Mouse (Mus musculus) hematopoietic stem cell, adult 5-6 weeks (primary cell): ENCODE measurements around the gene Pdlim5. TPM values are rescaled to one million over a fixed set of nuclear protein-coding genes. Genes with fewer than 3 reads are reported as not detected.
A peak's percentile ranks its signal among the peaks of the same experiment; 100 is the strongest.

Experiments
- ATAC-seq, 2 experiments: fragments of 125-278 bp in 1 of 2; replicated peaks in 1 of 2; 2 replicates each; pipeline ENCODE4 v1.8.0; 2016 to 2017; ENCODE audit warnings: inconsistent platforms in 2 of 2, mild to moderate bottlenecking in 2 of 2, moderate number of reproducible peaks in 2 of 2, low read depth in 1 of 2, moderate TSS enrichment in 1 of 2; ENCODE audit not compliant: low FRiP score in 2 of 2, poor library complexity in 2 of 2, severe bottlenecking in 2 of 2, insufficient read depth in 1 of 2, low TSS enrichment in 1 of 2
- total RNA-seq: library from RNA; stranded (forward); fragments of 172-1452, 232-1000 nt; gene quantifications from 2 replicates; pipeline ENCODE4 v1.2.3, GENCODE M21; 2017

Pdlim5 gene
- total RNA-seq, 1 experiment from 2014 or later, result 16.3 TPM

DNA sequence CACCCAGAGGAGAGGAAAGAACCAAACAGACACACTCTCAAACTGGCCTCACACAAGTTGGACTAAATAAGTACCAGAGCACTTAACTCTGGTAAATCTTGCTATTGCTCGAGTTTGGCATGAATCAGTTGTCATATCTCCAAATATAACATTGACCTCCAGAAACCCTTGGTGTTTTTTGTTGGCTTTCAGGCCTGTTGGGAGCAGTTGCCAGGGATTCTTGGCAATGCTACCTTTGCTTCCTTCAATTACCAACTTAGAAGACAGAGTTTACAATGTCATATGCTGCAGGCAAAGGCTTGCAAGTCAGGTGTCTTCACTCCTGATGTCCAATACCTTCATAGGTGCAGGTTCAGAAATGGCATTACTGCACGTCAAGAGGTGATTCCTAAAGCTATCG lies 26.0 kb upstream of the Pdlim5 start:
- no peak for ATAC-seq

DNA sequence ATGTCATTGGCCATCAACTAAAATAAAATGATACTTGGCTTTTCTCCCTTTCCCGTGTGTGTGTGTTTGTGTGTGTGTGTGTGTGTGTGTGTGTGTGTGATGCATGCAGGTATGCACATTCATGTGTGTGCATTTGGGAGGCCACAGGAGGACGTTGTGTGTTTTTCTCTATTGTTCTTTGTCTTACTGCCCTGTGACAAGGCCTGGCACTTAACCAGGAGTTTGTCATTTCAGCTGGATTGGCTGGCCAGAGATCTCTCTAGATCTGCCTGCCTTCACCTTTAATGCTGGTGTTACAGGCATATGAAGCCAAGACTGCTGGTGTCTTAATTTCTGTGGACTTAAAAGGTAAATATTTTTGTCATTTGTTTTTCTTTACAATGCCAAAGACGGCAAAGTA lies 22.5 kb upstream of the Pdlim5 start:
- no peak for ATAC-seq

DNA sequence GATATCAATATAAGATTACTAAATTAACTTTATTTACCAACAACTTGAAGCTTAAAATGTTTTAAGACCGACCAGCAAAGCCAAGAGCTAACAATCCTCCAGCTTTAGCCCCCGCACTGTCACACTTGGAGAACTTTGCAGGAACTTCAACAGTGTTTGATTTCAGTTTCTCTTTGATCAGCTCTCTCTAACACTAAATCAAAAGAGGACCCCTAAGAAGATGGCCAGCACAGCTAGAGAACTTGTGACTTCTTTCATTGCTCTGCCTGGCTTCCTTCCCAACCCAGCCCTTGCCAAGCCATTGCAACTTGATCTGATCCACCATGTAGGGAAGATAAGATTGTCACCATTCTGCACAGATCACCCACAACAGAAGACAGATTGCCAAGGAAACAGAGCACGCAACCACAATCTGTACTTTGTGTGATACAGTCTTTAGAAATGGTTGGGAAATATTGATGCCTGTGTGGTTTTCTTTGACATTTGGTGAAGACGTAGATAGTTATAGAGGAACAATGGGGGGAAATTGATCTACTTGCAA lies 17.9 kb upstream of the Pdlim5 start:
- peak in 1 of 2 experiments; percentile 45; a peak in 1 of 4 replicates for ATAC-seq

DNA sequence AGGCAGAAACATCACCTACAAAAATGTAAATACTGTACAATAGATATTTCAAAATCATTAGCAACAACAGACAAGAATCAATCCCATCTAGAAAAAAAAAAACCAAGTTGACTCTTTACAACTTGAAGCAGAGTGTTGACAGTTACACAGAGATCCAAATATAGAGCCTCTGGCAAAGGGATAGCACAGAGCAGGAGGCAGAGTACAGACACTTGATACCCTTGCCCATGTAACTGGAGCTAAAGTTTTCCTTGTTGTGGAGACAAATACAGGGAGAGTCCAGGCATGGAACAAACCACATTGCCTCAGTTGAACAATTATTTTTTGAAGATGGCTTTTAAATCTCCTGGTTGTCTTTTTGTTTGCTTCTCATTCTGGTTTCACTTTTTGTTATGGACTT lies 15.4 kb upstream of the Pdlim5 start:
- no peak for ATAC-seq

DNA sequence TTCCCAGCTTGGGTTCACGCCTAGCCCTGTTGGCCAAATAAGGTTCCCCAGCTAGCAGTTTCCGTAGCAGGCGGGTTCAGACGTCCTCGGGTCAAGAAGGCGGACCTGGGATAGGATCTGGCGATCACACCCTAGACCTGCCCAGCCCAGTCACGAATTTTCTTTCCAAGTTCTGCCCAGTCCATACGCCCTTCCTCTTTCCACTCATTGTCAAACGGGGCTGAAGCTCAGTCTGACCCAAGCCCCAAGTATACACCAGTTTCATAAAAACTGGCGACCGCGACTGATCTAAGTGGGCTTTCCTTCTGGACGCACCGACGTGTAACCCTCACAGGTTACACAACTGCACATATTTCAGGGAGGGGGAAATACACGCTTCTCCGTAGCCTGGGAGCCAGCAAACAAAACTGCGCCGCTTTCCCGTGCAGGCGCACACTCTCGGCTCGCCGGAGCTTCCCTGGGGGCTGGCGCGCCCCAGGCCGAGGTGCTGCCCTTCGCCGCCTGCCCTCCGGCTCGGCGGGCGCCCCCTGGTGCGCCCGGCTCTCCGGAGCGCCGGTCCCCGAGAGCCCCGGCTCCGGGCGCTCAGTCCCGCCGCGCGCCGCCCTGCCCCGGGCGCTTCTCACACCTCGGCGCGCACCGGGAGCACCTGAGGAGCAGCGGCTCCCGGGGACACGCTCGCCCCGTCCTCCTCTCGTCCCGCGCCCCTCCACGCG lies 544 bp downstream of the Pdlim5 start:
- ATAC-seq, result peak; percentile 52 to 57

DNA sequence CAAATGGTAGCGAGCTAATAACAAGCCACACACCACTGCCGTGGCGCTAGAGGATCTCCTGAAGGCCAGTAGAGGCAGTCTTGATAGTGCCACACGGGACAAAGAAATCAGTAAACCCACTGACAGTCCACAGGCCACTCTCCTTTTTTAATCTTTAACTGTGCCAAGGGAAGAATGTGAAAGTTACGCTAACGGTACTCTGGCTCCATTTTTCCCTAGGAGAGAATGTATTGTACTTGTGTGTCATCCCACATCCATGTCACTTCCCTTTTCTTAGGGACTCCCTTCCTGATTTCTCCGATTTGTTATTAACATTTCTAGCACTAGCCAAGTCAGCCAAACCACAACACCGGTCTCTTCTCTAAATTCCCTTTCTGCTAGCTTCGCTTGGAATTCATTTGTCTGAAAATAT lies 1.5 kb downstream of the Pdlim5 start:
- peak; percentile 13 to 27; a peak in 2 of 4 replicates for ATAC-seq

DNA sequence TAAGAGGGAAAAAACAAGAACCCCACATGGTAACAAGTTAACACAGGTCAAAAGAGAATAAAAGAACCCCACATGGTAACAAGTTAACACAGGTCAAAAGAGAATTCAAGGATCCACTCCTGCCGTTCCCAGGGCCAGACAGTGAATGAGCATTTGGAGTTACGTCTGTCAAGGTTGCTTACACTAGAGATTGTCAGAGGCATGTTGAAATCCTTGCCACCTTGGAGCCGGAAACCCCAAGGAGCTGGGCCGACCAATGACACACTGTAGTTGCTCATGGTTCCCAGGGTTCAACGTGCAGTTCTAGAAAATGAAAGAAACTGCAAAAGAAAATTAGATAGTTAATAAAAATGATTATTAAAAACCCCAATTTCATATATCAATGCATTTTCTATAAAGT lies 4.0 kb downstream of the Pdlim5 start:
- no peak for ATAC-seq

DNA sequence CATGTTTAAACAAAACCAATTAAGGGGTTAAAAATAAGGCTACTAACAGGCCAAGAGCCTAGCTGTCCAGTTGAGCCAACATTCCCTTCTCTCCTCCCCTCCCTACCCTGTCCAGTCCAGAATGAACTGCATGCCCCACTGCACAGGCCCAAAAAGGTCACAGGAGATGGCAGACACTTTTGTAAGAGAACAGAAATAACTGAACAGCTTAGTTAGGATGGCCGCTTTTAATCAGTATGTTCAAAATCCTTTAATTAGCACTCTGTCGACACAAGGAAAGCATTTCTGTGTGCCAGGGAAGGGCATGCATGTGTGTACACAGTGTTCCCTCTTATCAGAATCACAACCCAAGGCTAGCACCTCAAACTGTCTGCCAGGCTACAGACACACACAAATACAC lies 5.2 kb downstream of the Pdlim5 start:
- no peak for ATAC-seq

DNA sequence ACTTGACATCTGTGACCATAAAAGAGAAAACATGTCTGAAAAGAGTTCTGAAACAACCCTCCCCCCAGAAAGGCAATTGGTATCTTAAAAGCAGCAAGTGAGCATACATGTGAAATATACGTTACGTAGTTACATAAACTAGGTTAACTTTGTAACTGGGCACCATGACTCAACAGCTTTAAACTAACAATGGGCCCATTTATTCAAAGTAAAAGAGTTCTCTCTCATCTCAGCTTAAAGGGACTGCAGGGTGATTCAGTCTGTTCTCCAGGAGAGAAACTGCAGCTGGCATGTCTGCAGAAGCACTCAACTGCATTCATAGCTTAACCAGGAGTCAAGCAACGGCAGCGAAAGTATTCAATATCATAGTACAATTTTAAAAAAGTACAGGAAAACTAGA lies 7.3 kb downstream of the Pdlim5 start:
- ATAC-seq, result no peak

DNA sequence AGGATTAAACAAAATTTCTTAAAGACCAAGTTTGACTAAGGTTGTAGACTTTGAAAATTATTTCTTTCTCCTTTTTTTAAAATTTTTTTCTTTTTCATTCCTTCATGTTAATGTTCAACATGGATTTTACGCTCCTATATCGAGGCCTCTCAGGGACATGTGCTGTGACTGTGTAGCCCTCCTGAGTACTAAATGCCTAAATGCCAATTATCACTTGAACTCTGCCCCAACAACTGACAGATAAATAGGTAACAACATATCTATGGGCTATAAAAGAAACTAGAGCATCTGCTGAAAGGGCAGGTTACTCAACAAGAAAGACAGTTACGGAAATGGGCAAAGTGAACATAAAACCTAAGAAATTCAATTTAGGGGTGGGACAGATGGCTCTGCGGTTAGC lies 9.0 kb downstream of the Pdlim5 start:
- no peak for ATAC-seq

DNA sequence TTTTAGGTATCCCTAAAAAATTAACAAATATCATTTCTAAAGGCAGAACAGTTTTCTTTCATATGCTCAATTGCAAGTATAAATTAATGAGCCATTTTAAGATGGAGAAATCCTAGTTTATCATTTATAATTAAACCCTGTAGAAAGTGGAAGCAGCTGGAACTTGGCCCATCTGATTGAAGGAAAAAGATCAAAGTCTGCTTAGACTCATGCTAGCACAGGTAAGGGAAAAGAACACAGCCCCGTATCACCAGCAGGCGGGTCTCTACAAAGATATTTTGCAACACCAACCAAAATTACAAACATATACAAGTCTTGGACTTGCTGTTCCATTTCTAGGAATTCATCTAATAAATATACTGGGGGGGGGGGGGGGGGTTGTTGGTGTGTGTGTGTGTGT lies 9.8 kb downstream of the Pdlim5 start:
- ATAC-seq, result no peak

DNA sequence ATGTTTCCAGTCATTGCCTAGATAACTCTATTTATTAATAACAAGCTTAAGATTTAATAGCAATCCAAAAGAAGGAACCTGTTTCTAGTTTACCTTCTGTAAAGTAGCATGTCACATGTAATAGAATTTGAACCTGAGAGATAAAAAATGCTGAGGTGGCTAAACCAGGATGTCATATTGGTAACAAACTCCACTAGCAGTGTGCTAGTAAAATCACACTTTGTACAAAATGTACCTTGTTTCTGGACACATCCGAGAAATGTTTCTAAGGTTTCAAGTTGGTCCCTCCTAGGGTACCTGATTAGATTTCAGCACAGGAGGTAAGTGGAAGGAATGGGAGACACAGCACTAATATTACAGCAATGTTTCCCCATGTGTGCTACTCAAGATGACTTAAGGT lies 18.9 kb downstream of the Pdlim5 start:
- ATAC-seq, result no peak

DNA sequence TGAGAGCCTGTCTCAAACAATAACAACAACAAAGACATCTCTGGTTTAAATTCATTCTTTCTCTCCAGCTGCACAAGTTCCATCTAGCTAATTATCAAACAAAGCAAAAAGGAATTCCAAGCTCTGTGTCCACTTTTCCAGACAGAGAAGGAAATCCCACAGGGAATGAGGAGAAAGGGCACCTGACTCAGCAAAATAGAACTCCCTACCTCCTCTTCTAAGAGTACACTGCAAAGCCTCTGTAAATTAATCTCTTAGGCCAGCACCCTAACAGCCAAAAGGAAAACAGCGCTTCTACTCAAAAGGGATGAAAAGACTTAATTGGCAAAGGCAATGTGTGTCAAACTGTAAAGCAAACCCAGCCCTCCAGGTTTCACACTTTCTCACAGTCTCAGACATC lies 20.4 kb downstream of the Pdlim5 start:
- no peak for ATAC-seq

DNA sequence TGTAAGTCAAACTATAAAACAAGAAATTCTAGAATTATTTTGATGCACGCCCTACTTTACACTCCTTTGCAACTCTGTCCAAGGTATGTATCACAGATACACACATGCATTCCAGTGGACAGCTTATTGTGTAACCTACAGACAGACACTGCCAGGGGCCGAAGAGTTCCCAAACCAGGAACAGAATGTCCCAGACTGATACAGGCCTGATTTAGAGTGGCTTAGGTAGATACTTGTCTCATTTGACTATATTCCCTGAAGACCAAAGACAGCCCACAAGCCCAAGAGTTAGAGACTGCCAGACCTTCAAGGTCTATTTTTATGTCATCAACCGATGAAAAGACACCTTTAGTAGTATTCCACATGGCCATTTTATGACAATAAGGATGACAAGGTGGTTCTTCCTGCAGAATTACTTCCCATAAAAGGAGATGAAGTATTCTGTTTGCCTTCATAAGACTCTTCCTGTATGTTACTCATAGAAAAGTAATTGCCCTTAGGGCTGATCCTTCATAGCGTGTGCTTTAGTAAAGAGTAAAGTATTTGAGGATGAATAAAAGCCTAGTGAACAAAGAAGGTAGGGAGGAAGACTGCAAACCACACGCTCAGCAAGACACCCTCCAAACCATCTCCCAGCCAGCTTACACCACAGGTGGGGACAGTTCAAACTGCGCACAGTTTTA lies 22.9 kb downstream of the Pdlim5 start:
- ATAC-seq, result no peak

DNA sequence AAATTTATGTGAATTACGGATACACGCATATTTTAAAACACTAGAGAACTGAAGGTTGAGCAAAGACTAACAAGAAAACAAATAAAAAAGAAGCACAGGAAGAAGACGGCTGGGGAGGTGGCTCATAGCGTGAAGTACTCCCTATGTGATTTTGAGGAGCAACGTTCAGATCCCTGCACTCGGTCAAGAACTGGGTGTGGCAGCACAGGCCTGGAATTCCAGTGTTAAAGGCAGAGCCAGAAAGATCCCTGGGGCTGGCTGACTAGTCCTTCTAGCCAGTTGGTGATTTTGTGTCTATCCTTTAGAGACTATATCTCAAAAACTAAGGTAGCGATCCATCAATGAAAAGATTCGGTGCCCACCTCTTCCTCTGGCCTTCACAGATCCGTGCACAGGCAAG lies 27.1 kb downstream of the Pdlim5 start:
- no peak for ATAC-seq

DNA sequence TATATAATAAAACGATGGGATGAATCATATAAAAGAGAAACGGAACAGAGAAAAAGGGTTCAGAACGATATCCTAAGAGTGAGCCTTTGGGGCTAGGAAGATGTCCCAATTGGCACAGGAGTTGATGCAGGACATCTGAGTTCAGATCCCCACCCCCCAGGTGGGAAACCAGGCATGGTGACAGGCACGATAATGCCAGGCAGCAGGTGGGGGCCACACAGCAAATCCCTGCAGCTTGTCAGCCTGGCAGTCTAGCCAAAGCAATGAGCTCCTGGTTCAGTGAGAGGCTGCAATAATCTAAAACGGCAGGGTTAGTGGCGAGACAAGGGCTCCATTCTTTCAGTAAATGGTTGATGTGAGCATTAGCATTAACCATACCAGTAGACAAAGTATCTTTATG lies 33.4 kb downstream of the Pdlim5 start:
- no peak for ATAC-seq

DNA sequence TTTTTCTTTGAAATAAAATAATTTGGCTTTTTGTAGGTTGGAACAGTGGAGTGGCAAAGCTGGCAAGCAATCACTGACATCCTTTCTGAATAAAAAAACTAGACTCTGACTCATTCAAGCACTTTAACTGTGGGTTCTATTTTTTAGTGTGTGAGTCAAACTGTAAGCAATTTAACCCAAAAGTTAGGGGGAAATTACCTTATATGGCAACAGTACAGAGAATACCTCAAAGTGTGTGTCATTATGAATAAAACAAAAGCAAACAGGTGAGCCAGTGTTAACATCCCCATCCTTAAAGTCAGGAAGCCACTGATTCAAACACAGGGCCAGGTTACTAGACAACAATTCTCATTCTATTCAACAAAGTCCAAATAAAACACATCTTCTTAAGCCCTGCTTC lies 36.5 kb downstream of the Pdlim5 start:
- ATAC-seq, result no peak

DNA sequence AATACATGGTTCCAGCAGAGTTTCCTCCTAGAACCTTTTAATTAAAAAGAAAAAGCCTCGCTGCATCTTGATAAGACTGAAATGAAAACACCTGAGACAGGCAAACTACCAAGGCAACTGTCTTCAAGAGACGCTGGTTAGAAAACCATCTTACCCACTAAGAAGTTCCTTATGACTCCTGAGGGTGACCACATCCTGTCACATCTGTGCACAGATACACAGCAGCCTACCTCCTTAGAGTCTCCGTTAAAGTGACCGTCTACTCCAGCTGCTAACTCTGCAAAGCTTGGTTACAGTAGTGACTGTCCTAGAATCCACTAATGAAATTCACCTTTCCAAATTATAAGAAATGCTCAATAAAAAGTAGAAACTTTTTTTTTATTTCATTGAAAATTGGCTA lies 38.8 kb downstream of the Pdlim5 start:
- ATAC-seq, result peak; percentile 64 to 85; a peak in 3 of 4 replicates

DNA sequence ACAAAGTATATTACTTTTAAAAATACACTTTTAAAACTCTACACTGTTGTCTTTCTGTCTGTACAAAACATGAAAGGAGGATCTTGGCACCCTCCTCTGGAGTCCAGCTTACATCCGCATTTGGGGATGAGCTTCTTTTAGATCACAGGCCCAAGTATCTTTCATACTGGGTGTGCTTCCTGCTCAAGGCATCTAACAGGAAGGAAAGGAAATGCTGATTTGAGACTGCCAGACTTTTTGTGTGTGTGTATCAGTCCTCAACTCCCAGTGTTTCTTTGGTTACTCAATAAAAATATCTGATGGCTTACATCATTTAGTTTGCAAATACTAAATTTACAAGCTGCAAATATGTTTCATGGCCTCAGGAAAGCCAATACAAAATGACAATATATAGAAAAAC lies 42.3 kb downstream of the Pdlim5 start:
- ATAC-seq, result no peak
